Mouse (Mus musculus): ENCODE results near the gene Dtx4. TPM values are rescaled to one million over a fixed set of nuclear protein-coding genes. Genes with fewer than 3 reads are reported as not detected.

Gene Dtx4
- polyA plus RNA-seq, 1 experiment from 2014 or later: 1.8 TPM

DNA sequence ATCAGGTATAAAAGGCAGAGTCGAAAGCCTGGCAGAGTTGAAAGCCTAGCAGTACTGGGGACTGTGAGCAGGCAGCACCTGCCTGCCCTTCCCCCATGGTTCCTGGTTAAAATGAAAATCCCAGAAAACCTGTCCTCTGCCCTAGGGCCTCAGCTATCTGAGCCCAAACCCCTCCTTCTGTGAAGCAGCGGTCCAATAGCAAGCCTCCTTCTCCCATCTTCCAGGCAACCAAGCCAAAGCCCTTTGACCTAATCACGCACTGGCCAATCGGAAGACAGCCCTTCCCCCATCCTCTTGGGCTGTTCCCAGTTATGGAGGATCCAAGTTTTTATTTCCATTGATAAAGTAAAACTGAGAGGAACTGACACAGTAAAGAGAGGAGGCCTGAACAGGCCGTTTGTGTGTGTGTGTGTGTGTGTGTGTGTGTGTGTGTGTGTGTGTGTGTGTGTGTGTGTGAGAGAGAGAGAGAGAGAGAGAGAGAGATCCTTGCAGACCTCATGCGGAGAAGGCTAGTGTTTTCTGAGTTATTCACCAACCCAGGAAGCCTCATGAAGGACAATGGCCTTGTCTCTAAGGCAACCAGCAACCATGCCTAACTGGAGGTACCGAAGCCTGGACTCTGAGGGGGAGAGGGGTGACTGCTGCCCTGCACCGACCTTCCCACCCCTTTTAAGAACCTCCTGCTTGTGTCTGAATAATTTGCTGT, 12.1 kb downstream of the Dtx4 start:
- Histone ChIP-seq H3K4me1 (peaks cover 19% of the 10 kb centered on the region), H3K4me3 (0 out of 2 replicates have a peak overlapping the region, but pooled peaks have one; percentile 1)
- WGBS: 39% methylated on average over 8 of the region's 8 CpGs

DNA sequence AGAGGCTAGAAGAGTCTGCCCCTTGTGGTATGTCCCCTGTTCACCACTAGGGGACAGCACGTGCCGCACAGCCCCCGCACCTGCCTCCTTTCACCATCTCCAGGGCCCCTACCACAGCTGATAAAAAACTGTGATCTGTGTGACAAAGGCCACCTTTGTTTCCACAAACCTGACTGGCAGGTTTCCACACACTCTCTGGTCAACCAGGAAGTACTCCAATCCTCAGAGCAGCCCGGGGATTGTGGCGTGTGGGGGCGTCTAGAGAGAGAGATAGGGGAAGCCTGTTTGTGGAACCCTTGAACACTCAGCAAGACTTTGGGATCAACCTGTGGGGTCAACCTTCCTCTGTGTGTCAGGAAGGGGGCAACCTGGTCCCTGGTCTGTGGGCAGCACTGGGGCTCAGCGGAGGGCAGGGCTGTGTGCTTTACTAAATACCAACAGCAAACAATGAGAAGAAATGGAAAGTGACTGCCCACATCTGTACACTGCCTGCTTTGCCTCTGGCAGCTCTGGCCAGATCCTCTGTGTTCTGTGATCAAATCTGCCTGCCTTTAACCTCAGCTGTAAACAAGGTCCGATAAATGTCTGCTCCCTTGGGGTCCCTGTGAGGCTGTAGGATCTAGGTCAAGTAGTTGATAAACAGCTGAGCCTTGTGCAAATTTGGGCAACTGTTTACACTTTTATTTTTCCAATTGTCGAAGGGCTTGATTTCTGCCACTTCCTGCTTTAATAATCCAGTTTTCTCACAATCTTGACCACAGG, 12.9 kb downstream of the Dtx4 start:
- peaks cover 19% of the 10 kb centered on the region for H3K4me1 ChIP-seq
- no peak overlapping the region for H3K4me3 ChIP-seq
- DNase-seq (ENCODE audit: low spot score): no peak
- WGBS: 37% methylated on average over 9 of the region's 9 CpGs
- no peaks in the 10 kb centered on the region for H3K9me3 ChIP-seq (replicated peaks)
- peaks cover 4% of the 10 kb centered on the region; the same call in 1 of the 2 replicates for H3K36me3 ChIP-seq
- no peaks in the 10 kb centered on the region for H3K27me3 ChIP-seq (ENCODE audit: low read depth, poor library complexity, severe bottlenecking)
- peak overlapping the region; percentile 76 for H3K27ac ChIP-seq

More for the DNA sequence above, 12.1 kb downstream of the Dtx4 start:
- DNase-seq (ENCODE audit: low spot score): peak; percentile 49
- Histone ChIP-seq H3K27ac (peak overlapping the region; percentile 76), H3K27me3 (ENCODE audit: low read depth, poor library complexity, severe bottlenecking) (no peaks in the 10 kb centered on the region), H3K9me3 (replicated peaks) (no peaks in the 10 kb centered on the region), H3K36me3 (peaks cover 4% of the 10 kb centered on the region; the same call in 1 of the 2 replicates)

DNA sequence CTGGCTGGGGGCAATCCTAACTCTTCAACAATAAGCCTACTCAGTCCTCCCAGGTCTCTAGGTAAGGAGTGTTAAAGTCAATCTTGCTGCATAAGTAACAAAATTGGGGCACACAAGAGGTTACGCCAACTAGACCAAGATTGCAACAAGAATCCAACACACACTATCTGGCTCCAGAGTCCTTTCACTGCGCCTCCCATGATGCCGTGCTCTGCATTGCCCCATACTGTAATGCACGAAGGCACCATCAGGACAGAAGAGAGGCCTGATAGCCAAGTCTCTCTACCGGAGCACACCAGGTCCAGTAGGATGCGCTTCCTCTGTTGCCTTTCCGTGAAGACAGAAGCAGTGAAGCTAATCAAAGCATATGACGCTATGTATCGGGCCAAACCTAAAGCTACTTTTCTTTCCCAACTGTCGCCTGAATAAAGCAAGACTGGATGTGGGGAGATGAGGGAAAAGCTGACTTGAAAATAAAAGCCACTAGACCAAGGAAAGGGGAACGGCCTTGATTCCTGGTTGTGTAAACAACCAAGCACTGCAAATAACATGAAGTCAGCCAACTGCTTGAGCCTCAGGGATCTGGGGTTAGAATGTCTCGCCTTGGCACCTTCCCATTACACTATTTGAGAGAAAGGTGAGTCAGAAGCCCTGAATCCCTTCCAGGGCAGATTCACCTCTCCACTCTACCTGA, 13.6 kb downstream of the Dtx4 start:
- no peak for DNase-seq (ENCODE audit: low spot score)

DNA sequence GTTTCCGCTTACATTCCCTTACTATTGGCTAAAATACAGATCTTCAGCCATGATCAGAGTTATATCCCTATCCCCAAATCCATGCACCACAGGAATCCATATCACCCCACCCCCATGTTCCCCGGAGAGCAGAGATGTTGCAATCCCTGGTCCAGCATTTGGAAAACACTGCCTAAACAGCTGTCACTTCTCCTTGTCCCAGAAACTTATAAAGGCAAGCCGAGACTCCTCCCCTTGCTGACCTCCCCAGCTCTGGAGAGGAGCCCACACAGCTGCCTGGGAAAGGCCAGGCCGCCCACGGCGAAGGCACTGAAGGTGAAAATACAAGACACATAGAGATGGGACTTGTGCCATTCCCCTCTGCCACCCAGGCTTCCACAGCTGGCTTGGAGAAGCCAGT, 14.4 kb downstream of the Dtx4 start:
- no peak overlapping the region for H3K27ac ChIP-seq
- DNase-seq (ENCODE audit: low spot score): no peak
- H3K36me3 ChIP-seq: peaks cover 3% of the 10 kb centered on the region; the same call in 1 of the 2 replicates

More for the DNA sequence above, 13.6 kb downstream of the Dtx4 start:
- H3K4me1 ChIP-seq: peaks cover 19% of the 10 kb centered on the region
- no peak overlapping the region for H3K4me3 ChIP-seq
- peaks cover 4% of the 10 kb centered on the region; the same call in 1 of the 2 replicates for H3K36me3 ChIP-seq
- H3K27me3 ChIP-seq (ENCODE audit: low read depth, poor library complexity, severe bottlenecking): no peaks in the 10 kb centered on the region
- no peaks in the 10 kb centered on the region for H3K9me3 ChIP-seq (replicated peaks)
- WGBS: 92% methylated on average over 12 of the region's 12 CpGs
- H3K27ac ChIP-seq: no peak overlapping the region; the same call in 1 of the 2 replicates

GRCm38 (mm10) chr19:12485631-12486030, 15.6 kb downstream of the Dtx4 start:
- 75% methylated on average over 3 of the region's 3 CpGs for WGBS
- Histone ChIP-seq H3K4me1 (peaks cover 19% of the 10 kb centered on the region), H3K27me3 (ENCODE audit: low read depth, poor library complexity, severe bottlenecking) (no peaks in the 10 kb centered on the region), H3K9me3 (replicated peaks) (no peaks in the 10 kb centered on the region), H3K4me3 (no peak overlapping the region), H3K27ac (no peak overlapping the region), H3K36me3 (no peaks in the 10 kb centered on the region)
- DNase-seq (ENCODE audit: low spot score): no peak

More for the DNA sequence above, 14.4 kb downstream of the Dtx4 start:
- Histone ChIP-seq H3K27me3 (ENCODE audit: low read depth, poor library complexity, severe bottlenecking) (no peaks in the 10 kb centered on the region), H3K4me3 (no peak overlapping the region), H3K4me1 (peaks cover 19% of the 10 kb centered on the region), H3K9me3 (replicated peaks) (no peaks in the 10 kb centered on the region)
- WGBS: 90% methylated on average over 6 of the region's 6 CpGs

DNA sequence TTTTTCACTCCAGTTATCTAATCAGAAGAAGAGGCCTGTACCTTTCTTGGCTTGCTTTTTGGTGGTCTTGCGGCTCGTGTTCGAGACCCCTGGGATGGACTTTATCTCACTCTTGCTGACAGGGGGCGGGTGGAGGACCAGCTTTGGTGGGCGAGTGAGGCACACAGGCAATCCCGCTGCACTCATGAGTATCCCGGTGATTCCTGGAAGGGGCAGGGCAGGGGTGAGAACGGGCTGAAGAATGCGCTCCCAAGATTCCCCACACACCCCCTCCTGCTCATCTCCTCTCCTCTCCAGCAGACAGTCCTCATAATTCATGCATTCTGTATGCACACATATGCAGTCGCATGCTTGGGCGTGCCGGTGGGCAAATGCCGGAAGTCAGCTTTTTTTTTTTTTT, 16.0 kb downstream of the Dtx4 start:
- Histone ChIP-seq H3K27me3 (ENCODE audit: low read depth, poor library complexity, severe bottlenecking) (no peaks in the 10 kb centered on the region), H3K4me1 (peaks cover 19% of the 10 kb centered on the region), H3K27ac (no peak overlapping the region), H3K36me3 (no peaks in the 10 kb centered on the region), H3K9me3 (replicated peaks) (no peaks in the 10 kb centered on the region), H3K4me3 (no peak overlapping the region)
- DNase-seq (ENCODE audit: low spot score): no peak
- WGBS: 85% methylated on average over 13 of the region's 13 CpGs

GRCm38 (mm10) chr19:12484210-12484609, 17.0 kb downstream of the Dtx4 start:
- no peaks in the 10 kb centered on the region for H3K36me3 ChIP-seq
- no peak for DNase-seq (ENCODE audit: low spot score)
- no peaks in the 10 kb centered on the region for H3K27me3 ChIP-seq (ENCODE audit: low read depth, poor library complexity, severe bottlenecking)
- no peak overlapping the region for H3K27ac ChIP-seq
- 91% methylated on average over 4 of the region's 4 CpGs for WGBS
- H3K9me3 ChIP-seq (replicated peaks): no peaks in the 10 kb centered on the region
- H3K4me3 ChIP-seq: no peak overlapping the region
- peaks cover 14% of the 10 kb centered on the region for H3K4me1 ChIP-seq

- whole genome bisulfite sequencing: 77% methylated on average over 4 of the region's 4 CpGs
- Histone ChIP-seq H3K9me3 (replicated peaks) (no peaks in the 10 kb centered on the region), H3K27ac (no peak overlapping the region), H3K27me3 (ENCODE audit: low read depth, poor library complexity, severe bottlenecking) (no peaks in the 10 kb centered on the region), H3K4me3 (no peak overlapping the region), H3K36me3 (no peaks in the 10 kb centered on the region), H3K4me1 (peaks cover 10% of the 10 kb centered on the region)
- DNase-seq (ENCODE audit: low spot score): no peak
Observed at GRCm38 (mm10) chr19:12483782-12484181, 17.5 kb downstream of the Dtx4 start.

DNA sequence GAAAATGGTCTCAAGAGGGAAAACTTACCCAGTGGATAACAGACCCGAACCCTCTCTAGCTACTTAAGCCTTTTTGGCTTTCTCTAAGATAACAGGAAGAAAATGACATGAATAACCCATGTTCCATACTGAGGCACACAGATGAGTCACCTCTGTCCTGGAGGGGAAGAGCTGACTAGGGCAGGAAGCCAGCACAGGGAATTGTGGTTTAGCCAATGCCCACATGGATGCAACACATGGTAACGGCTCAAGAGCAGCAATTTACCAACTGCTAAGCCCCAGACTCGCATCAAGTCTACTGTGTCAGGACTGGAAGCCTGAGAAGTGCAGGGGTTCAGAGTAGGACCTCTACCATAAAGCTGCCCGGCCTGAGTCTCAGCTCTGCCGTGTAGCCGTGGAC, 22.9 kb downstream of the Dtx4 start:
- H3K27ac ChIP-seq: no peak overlapping the region
- no peak for DNase-seq (ENCODE audit: low spot score)
- 90% methylated on average over 6 of the region's 6 CpGs for WGBS
- H3K9me3 ChIP-seq (replicated peaks): no peaks in the 10 kb centered on the region
- no peaks in the 10 kb centered on the region for H3K27me3 ChIP-seq (ENCODE audit: low read depth, poor library complexity, severe bottlenecking)
- no peak overlapping the region for H3K4me3 ChIP-seq
- H3K36me3 ChIP-seq: no peaks in the 10 kb centered on the region
- no peaks in the 10 kb centered on the region for H3K4me1 ChIP-seq

DNA sequence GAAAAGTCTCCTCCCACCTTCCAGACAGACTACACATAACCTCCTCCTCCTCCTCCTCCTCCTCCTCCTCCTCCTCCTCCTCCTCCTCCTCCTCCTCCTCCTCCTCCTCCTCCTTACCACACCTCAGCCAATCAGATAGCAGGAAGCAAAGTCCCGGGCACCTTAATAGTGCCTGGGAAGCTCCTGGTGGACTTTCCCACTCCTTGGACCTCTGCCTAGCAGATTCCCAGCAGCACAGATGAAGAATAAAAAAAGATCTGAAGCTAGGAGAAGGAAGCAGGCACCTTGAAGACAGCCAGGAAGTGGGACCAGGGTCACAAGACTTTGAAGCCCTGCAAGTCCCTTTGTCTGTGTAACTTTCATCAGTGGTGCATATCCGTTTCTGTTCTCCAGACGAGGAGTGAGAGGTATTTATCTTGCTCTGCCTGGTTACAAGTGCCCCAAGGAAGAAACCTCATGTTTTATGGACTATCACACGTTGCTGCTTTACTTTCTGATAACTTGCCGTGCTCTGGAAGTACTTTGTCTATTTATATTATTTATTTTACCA, 24.5 kb downstream of the Dtx4 start:
- 55% methylated on average over 5 of the region's 5 CpGs for WGBS
- no peaks in the 10 kb centered on the region for H3K27me3 ChIP-seq (ENCODE audit: low read depth, poor library complexity, severe bottlenecking)
- no peak for DNase-seq (ENCODE audit: low spot score)
- H3K4me3 ChIP-seq: no peak overlapping the region
- no peak overlapping the region for H3K27ac ChIP-seq
- H3K36me3 ChIP-seq: no peaks in the 10 kb centered on the region
- H3K4me1 ChIP-seq: no peaks in the 10 kb centered on the region
- H3K9me3 ChIP-seq (replicated peaks): no peaks in the 10 kb centered on the region

DNA sequence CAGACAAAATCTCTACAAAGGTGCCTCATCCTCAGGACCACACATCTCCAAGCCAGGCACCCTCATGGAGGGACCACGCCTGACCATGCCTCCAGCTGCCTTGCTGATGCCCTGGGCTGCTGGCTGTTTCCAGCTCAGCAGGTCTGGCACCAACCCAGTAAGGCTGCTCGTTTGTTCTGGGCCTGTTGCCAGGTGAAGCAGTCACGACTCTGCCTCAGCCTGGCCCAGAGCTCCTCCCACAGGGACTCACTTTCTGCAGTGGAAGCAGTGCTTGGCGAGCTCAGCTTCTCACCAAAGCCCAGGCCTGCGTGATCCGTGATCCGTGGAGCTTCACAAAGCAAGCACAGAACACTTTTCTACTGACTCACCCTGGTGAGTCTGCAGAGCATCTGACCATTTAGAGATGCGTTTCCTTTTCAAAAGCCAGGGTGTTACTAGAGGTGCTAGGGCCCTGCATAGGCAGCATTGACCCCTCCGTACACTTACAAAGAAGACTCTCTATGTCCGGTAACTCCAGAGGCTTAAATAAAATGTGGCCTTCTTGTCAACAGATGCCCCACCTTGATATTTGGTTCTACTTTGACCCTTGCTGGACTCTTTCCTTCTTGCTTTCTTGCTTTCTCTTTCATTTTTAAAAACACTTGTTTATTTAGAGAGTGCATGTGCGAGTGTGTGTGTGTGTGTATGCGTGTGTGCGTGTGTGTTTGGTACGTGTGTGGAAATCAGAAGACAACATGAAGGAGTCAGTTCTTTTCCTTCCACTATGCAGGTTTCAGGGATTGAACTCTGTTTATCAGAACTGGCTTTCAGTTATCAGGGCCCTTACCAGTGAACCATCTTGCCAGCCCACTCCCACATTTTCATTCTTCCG, 25.6 kb downstream of the Dtx4 start:
- H3K36me3 ChIP-seq: no peaks in the 10 kb centered on the region
- DNase-seq (ENCODE audit: low spot score): no peak

GRCm38 (mm10) chr19:12473951-12474350, 27.3 kb downstream of the Dtx4 start:
- Histone ChIP-seq H3K27me3 (ENCODE audit: low read depth, poor library complexity, severe bottlenecking) (no peaks in the 10 kb centered on the region), H3K4me3 (no peak overlapping the region), H3K4me1 (no peaks in the 10 kb centered on the region), H3K9me3 (replicated peaks) (no peaks in the 10 kb centered on the region), H3K27ac (no peak overlapping the region), H3K36me3 (no peaks in the 10 kb centered on the region)
- 93% methylated on average over 4 of the region's 4 CpGs for WGBS
- no peak for DNase-seq (ENCODE audit: low spot score)

More for the DNA sequence above, 25.6 kb downstream of the Dtx4 start:
- WGBS: 82% methylated on average over 15 of the region's 15 CpGs
- no peak overlapping the region for H3K4me3 ChIP-seq
- H3K27ac ChIP-seq: no peak overlapping the region
- no peaks in the 10 kb centered on the region for H3K4me1 ChIP-seq
- no peaks in the 10 kb centered on the region for H3K27me3 ChIP-seq (ENCODE audit: low read depth, poor library complexity, severe bottlenecking)
- no peaks in the 10 kb centered on the region for H3K9me3 ChIP-seq (replicated peaks)

Measured in limb, embryonic 10.5 days (tissue).